Mouse (Mus musculus) cerebellum, adult 9-10 months (tissue): ENCODE measurements at regions not wholly inside any gene's neighbourhood (a gene's known extent, or its start where the extent isn't known, plus 50 kb on each side); places are given as distances from the start of the nearest gene placed in this dataset.

Source experiments
- DNase-seq: peaks from one replicate; pipeline ENCODE4 v3.0.0; 2022

DNA sequence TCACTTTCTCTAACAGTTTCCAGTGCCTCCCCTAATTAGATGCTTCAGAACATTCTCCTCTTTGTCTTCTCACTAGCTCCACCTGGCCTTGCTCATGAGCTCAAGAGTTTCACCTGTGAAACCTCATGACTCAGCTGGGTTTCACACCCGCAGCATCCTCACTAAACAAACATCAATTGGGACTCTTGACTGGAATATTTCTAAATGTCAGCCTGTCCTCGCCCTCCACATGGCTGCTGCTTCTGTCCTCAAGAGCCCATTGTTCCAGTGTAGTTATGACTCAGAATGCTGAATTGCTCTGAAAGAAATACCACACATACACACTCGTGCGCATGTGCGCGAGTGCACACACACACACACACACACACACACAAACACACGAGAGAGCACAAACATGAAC, 407.2 kb downstream of the Prss52 start:
- no peak for DNase-seq

DNA sequence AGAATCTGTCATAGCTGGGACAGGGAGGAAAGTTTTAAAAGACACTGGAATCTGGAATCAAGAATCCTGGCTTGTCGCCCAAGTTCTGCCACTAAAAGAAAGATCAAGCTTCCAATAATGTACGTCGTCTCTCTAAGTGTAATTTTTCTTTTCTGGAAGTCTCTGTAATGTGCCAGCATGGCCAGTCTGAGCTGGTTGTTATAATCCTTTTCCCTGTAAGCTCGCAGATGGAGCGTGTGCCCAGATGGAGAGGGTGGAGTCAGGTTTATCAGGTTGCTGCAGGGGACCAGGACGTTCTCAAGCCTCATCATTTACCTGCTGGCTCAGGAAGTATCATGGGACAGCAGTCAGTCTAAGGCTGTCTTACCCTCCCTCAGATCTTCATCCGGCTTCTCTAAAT, 408.6 kb downstream of the Prss52 start:
- peak; percentile 75 for DNase-seq

DNA sequence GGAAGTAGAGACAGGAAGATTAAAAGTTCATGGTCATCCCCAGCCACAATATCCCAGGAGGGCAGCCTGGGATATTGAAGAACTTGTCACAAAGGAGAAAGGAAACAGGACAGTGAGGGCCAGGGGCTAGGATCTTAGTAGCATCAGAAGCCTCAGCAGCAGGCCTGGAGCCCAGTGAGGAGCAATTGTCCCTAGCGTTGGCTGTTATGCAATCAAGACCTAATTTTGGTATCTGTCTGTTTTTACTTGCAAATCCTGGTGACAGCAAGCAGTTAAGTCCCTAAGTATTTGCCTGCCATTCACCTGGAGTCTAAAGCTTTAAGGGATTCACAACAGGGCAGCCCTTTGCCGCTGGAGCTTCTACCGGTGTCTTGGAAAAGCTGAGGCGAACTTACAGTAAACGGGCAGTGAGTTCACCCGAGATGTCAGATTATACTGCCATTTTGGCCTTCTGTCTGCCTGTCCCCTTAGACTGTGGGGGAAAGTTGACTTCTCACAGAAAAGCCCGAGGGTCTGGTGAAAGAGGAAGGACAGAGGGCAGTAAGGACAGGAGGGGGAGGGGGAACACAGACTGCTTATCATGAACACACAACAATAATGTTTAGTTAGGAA, 413.6 kb downstream of the Prss52 start:
- no peak for DNase-seq

DNA sequence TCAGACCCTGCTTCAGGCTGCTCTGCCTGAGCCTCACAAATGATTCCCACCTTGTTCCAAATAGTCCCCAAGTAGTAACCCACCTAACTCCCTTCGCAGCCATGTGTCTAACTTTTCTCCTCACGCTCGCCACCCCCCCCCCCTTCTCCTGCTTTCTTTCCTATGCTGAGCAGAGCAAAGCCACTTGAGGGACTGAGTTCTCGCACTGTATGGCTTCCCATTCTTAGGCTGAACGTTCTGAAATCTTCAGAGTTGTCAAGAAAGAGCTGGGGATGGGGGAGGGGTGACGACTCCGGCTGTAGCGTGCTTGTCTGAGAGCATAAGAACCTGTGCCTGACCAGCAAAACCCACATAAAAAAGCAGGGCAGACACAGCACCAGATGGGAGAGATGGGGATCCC, 420.6 kb downstream of the Prss52 start:
- no peak for DNase-seq

DNA sequence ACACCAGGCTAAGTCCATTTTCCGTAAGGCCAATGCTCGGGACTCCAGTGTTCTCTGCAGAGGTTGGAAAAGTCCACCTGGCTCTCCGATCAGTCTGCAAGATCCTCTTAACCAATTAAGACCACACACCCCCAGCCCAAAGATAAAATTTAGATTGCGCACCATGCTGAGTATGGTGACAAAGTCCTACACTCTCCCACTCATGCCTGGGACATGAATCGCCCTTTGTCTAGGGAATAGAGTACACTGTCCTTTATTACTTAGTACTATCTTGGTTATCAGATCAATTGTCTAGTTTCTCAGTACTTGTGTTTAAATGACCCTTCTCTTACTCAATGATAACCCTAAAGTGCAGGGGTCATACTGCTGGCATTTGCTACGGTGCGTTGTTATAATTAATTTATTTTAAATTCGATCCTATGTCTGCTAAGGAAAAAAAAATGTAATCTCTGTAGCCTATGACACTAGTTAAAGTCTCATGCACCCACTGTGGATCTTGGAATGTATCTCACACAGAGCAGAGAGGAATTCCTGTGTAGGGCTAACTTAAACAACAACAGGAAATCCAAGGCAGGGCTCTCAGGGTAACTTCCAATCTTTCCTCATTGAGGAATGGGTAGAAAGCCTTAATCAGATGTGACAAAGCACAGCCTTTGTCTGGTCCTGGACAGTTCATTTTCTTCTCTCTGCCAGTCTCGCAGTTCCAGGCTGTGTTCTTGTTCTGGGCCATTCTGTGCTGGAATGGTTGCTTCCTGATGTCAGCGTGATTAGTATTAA, 421.4 kb downstream of the Prss52 start:
- DNase-seq: no peak

- DNase-seq: no peak
Measured at GRCm38 (mm10) chr14:64530541-64530940, 426.5 kb downstream of the Prss52 start.

DNA sequence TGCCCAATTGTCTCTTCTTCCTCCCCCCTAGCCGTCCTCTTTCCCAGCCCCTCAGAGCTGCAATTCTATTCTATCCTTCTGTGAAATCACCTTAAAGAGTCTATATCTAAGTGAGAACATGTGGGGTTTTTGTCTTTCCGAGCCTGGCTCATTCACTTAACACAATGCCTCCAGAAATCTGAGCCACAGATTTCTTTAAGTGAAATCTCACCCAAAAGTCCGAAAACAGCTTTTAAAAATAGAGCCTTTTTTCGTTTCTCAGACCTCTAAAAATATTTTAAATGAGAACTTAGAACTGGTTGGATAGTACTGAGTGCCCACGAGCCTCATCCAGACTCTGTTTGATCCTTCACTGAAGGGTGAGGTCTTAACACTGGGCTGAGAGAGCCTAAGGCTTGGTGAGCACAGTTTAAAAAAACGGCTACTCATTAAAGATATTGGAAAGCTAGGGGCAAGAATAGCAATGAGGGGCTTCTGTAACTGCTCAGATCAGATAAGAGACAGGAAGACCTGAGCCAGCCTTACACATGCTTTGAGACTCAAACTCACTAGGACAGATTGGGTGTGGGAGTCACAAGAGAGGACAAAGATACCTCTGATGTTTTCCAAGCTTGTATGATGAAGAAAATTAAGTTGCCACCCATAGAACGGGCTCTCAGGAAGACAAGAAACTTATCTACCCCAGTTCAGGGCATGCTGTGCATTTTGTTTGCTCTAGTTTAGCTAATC, 427.3 kb downstream of the Prss52 start:
- DNase-seq: no peak

DNA sequence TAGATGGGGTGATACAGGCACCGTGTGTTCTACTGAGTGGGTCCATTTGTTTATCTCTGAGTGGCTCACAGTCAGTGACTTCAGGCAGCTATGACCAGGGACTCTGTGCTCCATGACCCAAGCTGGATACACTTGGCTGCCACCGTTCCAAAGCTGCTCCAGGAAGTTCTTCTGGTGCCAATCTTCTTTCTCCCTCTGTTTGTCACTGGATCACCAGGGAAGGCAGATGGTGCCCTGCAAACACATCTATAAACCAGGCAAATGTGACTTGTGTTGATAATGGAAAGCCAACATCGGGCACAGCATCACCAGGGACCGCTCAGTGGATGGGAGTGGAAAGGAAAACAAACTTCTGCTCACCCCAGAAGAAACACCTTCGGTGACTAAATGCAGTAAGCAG, 428.3 kb downstream of the Prss52 start:
- no peak for DNase-seq

DNA sequence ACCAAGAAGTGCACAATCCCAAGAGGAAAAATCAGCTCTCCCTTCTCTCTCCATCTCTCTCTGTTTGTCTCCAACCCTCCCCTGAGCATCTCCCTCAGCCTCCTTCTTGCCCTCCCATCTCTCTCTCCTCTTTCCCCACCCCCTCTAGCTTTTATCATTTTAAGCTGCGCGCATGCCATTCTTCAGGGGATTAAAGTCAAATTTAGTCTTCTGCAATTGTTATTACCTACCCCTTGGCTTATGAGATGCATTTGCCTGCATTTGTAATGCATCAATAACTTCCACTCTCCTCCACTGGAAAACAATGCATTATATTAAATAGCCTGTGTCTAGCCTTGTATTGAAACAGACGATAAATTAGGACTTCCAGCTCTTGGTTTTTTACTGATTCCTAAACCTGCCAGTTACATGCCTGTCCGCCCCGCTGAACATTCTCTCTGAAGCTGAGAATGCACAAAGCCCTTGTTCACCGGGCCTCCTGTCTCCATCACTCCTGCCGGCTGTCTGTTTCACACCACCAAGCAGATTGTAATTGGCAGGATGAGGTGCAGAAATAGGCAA, 429.6 kb downstream of the Prss52 start:
- peak; percentile 58 for DNase-seq

DNA sequence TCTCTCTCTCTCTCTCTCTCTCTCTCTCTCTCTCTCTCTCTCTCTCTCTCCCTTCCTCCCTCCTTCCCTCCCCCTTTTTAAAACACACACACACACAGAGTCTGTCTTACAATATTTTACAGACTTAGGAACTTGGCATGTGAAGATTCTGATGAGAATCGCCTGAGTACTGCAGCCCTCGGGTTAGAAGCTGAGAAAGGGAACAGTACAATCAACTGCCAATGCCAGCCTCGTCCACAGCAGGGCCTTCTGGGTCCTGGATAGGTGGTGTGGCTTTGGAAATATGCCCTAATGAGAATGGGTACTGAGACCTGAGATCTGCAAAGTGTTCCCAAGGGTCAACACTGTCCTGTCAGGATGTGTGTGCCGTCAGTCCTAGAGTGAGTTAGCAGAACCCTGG, 430.1 kb downstream of the Prss52 start:
- DNase-seq: peak; percentile 36

DNA sequence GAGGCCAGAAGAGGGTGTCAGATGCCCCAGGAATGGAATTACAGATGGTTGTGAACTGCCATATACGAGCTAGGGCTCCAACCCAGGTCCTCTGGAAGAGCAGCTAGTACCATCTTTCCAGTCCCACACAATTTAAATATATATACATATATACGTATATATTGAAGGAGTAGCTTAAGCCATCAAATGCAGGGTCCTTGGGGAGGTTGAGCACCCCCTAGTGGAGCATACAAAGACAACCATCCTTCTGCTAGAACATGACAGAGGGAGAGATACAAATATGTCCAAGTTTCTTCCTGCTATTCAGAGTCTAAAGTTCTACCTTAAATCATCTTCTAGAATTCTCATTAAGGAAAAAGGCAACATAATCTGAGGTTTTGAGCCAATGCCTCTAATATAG, 435.4 kb downstream of the Prss52 start:
- DNase-seq: no peak

DNA sequence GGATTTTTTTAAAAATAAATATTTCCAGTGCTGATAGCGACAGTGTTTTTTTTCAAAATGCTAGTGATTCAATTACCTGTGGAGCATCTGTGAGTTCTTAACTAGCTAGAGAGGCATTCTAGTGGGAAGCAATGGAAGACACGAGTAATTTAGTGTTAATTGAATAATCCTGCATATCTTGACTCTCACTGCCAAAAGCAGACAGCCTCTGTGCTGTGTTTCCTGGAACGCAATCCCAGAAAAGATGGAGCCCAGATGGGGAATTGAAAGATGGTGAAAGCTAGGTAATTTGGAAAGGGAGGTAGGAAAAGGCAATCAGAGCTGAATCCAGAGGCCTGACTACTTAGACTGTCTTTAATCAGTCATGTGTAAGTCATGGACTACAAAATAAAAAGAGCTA, 441.0 kb downstream of the Prss52 start:
- DNase-seq: no peak

- no peak for DNase-seq
Measured at GRCm38 (mm10) chr14:64546787-64547186, 442.7 kb downstream of the Prss52 start.

GRCm38 (mm10) chr14:64552951-64553350, 448.9 kb downstream of the Prss52 start:
- no peak for DNase-seq

GRCm38 (mm10) chr14:64556042-64556441, 452.0 kb downstream of the Prss52 start:
- no peak for DNase-seq

GRCm38 (mm10) chr14:64557453-64557852, 453.4 kb downstream of the Prss52 start:
- DNase-seq: no peak

DNA sequence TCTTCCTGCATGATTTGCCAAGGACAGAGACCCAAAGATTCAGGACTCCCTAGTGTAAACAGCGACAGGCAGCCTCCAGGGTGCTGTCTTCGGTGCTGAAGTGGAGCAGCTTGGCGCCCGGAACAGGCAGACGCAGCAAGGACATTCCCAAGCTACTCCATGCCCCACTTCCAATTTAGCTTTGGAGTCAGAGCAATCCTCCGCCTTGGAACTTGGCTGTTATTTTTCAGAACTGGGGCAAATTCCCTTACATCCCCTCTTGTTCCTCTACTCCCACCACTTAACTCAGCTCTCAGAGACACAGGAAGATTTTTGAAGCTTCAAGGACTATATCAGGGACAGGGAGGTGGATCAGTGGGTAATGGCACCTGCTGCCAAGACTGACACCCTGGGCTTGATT, 464.6 kb downstream of the Prss52 start:
- no peak for DNase-seq

GRCm38 (mm10) chr14:64570951-64571350, 466.9 kb downstream of the Prss52 start:
- peak; percentile 90 for DNase-seq

GRCm38 (mm10) chr14:64572756-64573155, 468.7 kb downstream of the Prss52 start:
- no peak for DNase-seq

DNA sequence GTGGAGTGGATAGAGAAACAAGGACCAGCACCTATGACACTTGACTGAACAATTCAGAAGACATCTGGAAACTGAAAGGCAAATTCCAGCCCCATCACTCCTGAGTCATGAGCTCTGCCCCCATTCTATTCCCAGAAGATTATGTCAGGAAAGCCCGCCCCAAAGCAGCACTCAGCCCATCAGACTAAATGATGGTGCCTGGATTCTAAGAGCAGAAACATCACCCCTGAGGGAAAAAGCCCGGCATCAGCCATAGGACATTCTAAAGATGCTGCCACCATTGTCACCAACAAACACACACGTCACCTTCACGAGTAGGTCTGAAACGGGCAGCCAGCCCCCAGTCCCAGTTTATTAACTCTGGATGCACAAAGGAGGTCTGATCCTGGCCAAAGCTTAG, 469.7 kb downstream of the Prss52 start:
- DNase-seq: peak; percentile 36

- peak; percentile 33 for DNase-seq
Measured at GRCm38 (mm10) chr14:64574277-64574676, 470.2 kb downstream of the Prss52 start.

DNA sequence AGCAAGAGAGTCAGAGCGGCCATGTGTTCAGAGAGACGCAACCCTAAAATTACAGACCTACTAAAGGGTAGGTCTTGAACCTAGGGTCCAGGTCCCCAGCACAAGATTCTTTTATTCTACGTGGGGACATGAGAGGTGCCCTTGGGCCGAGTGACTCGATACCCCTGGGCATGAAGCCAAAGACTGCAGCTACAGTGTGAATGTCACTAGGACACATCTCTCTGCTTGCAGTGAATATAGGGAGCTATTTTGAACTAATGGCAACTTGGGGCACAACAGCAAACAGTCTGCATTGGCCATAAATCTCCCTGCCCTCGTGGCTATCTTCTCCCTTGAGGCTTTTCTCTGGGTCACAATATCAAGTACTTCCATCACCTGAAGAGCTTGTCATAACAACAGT, 470.7 kb downstream of the Prss52 start:
- DNase-seq: peak; percentile 45

DNA sequence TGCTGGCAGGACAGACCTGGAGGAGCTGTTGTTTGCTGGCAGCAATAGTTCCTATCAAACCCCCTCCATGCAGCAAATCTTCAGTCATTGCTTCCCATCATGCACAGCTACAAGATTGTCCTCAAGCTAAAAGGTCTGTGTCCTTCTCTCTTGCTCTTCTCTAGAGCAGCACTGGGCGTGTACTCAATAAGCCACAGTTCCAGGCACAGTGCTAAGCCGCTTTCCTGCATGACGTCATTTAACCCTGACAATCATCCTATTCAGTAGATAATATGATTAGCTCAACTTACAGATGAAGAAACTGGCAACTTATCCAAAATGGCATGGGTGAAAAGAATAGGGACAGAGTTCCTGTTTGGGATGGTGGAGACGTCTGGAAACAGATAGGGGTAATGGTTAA, 471.9 kb downstream of the Prss52 start:
- DNase-seq: peak; percentile 50

- no peak for DNase-seq
Measured at GRCm38 (mm10) chr14:64580086-64580485, 476.0 kb downstream of the Prss52 start.
